Mouse (Mus musculus) CH12.LX (cell line): Measurements from ENCODE around the gene Asphd2. TPM values are rescaled to one million over a fixed set of nuclear protein-coding genes. Genes with fewer than 3 reads are reported as not detected.

Experiments
- DNase-seq: peaks from one replicate; pipeline ENCODE4 v3.0.0-alpha.2; 2013; ENCODE audit errors: extremely low read depth
- H3K27ac ChIP-seq: 2 replicates; pipeline ENCODE4 v1.5.1; 2012; ENCODE audit warnings: low read depth, mild to moderate bottlenecking, control low read depth, moderate library complexity; ENCODE audit not compliant: insufficient read depth
- H3K27me3 ChIP-seq: replicated peaks from 2 replicates; pipeline ENCODE3; 2012; ENCODE audit warnings: inconsistent platforms
- H3K36me3 ChIP-seq, 2 experiments: replicated peaks in 1 of 2; 2 replicates each; pipeline versions ENCODE3 to v1.6.1; 2012; ENCODE audit warnings: inconsistent platforms in 1 of 2, low read length in 1 of 2, mild to moderate bottlenecking in 1 of 2, mixed read lengths in 1 of 2, moderate library complexity in 1 of 2; ENCODE audit not compliant: control insufficient read depth in 1 of 2, insufficient read depth in 1 of 2
- H3K4me1 ChIP-seq, 2 experiments: 2 replicates each; pipeline ENCODE4 v1.6.1; 2012; ENCODE audit warnings: inconsistent platforms in 1 of 2, moderate library complexity in 1 of 2; ENCODE audit not compliant: insufficient read depth in 2 of 2, control insufficient read depth in 1 of 2
- H3K4me2 ChIP-seq: 2 replicates; pipeline ENCODE4 v1.6.1; 2012; ENCODE audit warnings: low read depth, mild to moderate bottlenecking, control low read depth; ENCODE audit not compliant: poor library complexity, insufficient read depth, severe bottlenecking
- H3K4me3 ChIP-seq, 3 experiments: fragments of 150-350 bp in 1 of 3; sonication (generic) in 1 of 3; replicated peaks in 1 of 3; 2 replicates each; pipeline versions ENCODE3 to v1.5.1; 2011 to 2012; ENCODE audit warnings: low read depth in 2 of 3, low read length in 2 of 3, mild to moderate bottlenecking in 2 of 3, moderate library complexity in 2 of 3, control low read depth in 1 of 3, improper control_type of control experiment in 1 of 3, inconsistent platforms in 1 of 3, mixed read lengths in 1 of 3; ENCODE audit not compliant: poor library complexity in 1 of 3
- H3K79me2 ChIP-seq: replicated peaks from 2 replicates; pipeline ENCODE4 v1.6.1; 2012; ENCODE audit warnings: mild to moderate bottlenecking, moderate library complexity; ENCODE audit not compliant: control insufficient read depth, poor library complexity, insufficient read depth, severe bottlenecking; ENCODE audit errors: extremely low read depth
- H3K9ac ChIP-seq: 2 replicates; pipeline ENCODE4 v1.6.1; 2012; ENCODE audit warnings: low read depth, mild to moderate bottlenecking, control low read depth, moderate library complexity; ENCODE audit not compliant: insufficient read depth
- H3K9me3 ChIP-seq: replicated peaks from 2 replicates; pipeline ENCODE3; 2012; ENCODE audit warnings: low read length, inconsistent platforms, mixed read lengths
- CHD2 ChIP-seq: IDR thresholded peaks from 2 replicates; pipeline ENCODE4 v1.6.1; 2011; ENCODE audit warnings: low read length, improper control_type of control experiment
- CTCF ChIP-seq, 2 experiments: IDR thresholded peaks in 1 of 2; conservative IDR thresholded peaks in 1 of 2; 2 replicates each; pipeline ENCODE4 v1.5.1; 2011 to 2012; ENCODE audit warnings: low read depth in 2 of 2, low read length in 2 of 2, improper control_type of control experiment in 1 of 2, inconsistent platforms in 1 of 2, mild to moderate bottlenecking in 1 of 2, moderate library complexity in 1 of 2
- ELF1 ChIP-seq: IDR thresholded peaks from 2 replicates; pipeline ENCODE4 v1.6.1; 2014; ENCODE audit warnings: low read depth, mild to moderate bottlenecking, inconsistent platforms, low read length, improper control_type of control experiment
- ETS1 ChIP-seq: conservative IDR thresholded peaks from 2 replicates; pipeline ENCODE4 v1.6.1; 2012; ENCODE audit warnings: low read depth, mild to moderate bottlenecking, inconsistent platforms, low read length, improper control_type of control experiment, moderate library complexity
- GABPA ChIP-seq: IDR thresholded peaks from 2 replicates; pipeline ENCODE4 v1.6.1; 2012; ENCODE audit warnings: low read depth, low read length, improper control_type of control experiment, inconsistent platforms; ENCODE audit not compliant: insufficient replicate concordance
- HCFC1 ChIP-seq: IDR thresholded peaks from 2 replicates; pipeline ENCODE4 v1.6.1; 2012; ENCODE audit warnings: low read depth, mild to moderate bottlenecking, inconsistent platforms, low read length, improper control_type of control experiment
- IRF4 ChIP-seq: IDR thresholded peaks from 2 replicates; pipeline ENCODE4 v1.6.1; 2014; ENCODE audit warnings: low read depth, mild to moderate bottlenecking, inconsistent platforms, low read length, improper control_type of control experiment
- JUN ChIP-seq: IDR thresholded peaks from 2 replicates; pipeline ENCODE4 v1.6.1; 2011; ENCODE audit warnings: low read depth, mild to moderate bottlenecking, low read length, improper control_type of control experiment, moderate library complexity; ENCODE audit not compliant: insufficient read depth
- JUND ChIP-seq: conservative IDR thresholded peaks from 2 replicates; pipeline ENCODE4 v1.6.1; 2011; ENCODE audit warnings: low read depth, low read length, improper control_type of control experiment
- MAZ ChIP-seq: IDR thresholded peaks from 2 replicates; pipeline ENCODE4 v1.6.1; 2012; ENCODE audit warnings: low read depth, mild to moderate bottlenecking, inconsistent platforms, low read length, improper control_type of control experiment, moderate library complexity
- MEF2A ChIP-seq: IDR thresholded peaks from 2 replicates; pipeline ENCODE4 v1.6.1; 2014; ENCODE audit warnings: low read depth, mild to moderate bottlenecking, inconsistent platforms, low read length, improper control_type of control experiment, borderline replicate concordance
- MXI1 ChIP-seq: IDR thresholded peaks from 2 replicates; pipeline ENCODE4 v1.6.1; 2011; ENCODE audit warnings: mild to moderate bottlenecking, low read depth, low read length, improper control_type of control experiment
- NRF1 ChIP-seq: IDR thresholded peaks from 2 replicates; pipeline ENCODE4 v1.6.1; 2014; ENCODE audit warnings: low read depth, mild to moderate bottlenecking, inconsistent platforms, low read length, improper control_type of control experiment, moderate library complexity
- POLR2A ChIP-seq: IDR thresholded peaks from 2 replicates; pipeline ENCODE4 v1.6.1; 2011; ENCODE audit warnings: low read depth, mild to moderate bottlenecking, improper control_type of control experiment, low read length
- POLR2AphosphoS2 ChIP-seq: IDR thresholded peaks from 2 replicates; pipeline ENCODE4 v1.6.1; 2011; ENCODE audit warnings: low read depth, low read length, improper control_type of control experiment
- SIN3A ChIP-seq: IDR thresholded peaks from 2 replicates; pipeline ENCODE4 v1.6.1; 2012; ENCODE audit warnings: low read length, improper control_type of control experiment, inconsistent platforms
- TCF12 ChIP-seq: IDR thresholded peaks from 2 replicates; pipeline ENCODE4 v1.6.1; 2014; ENCODE audit warnings: low read depth, mild to moderate bottlenecking, inconsistent platforms, low read length, improper control_type of control experiment
- USF1 ChIP-seq: IDR thresholded peaks from 2 replicates; pipeline ENCODE4 v1.6.1; 2014; ENCODE audit warnings: low read depth, mild to moderate bottlenecking, inconsistent platforms, low read length, improper control_type of control experiment
- USF2 ChIP-seq: conservative IDR thresholded peaks from 2 replicates; pipeline ENCODE4 v1.6.1; 2011; ENCODE audit warnings: low read depth, low read length, improper control_type of control experiment
- ZKSCAN1 ChIP-seq: IDR thresholded peaks from 2 replicates; pipeline ENCODE4 v1.6.1; 2012; ENCODE audit warnings: low read depth, inconsistent platforms, low read length, improper control_type of control experiment, borderline replicate concordance
- ZMIZ1 ChIP-seq: IDR thresholded peaks from 2 replicates; pipeline ENCODE4 v1.6.1; 2012; ENCODE audit warnings: low read depth, mild to moderate bottlenecking, inconsistent platforms, low read length, improper control_type of control experiment
- dilution Hi-C: fragments of 300-500 bp; cut with MboI; formaldehyde crosslinking; loops from 2 replicates; pipeline ENCODE4 v1.14.3; 2020; ENCODE audit warnings: low sequenced_read_pairs; ENCODE audit not compliant: extremely low pct_unique_long_range_greater_than_20kb, extremely low pct_ligation_motif_present
- in situ Hi-C: fragments of 300-500 bp; cut with MboI; formaldehyde crosslinking; loops from 3 replicates; pipeline ENCODE4 v1.14.3; 2019; ENCODE audit warnings: low sequenced_read_pairs, low pct_ligation_motif_present, low pct_unique_long_range_greater_than_20kb, mixed read lengths
- polyA plus RNA-seq: library from polyadenylated mRNA; unstranded; fragments of >175 nt; gene quantifications from 2 replicates; pipeline ENCODE4 v1.2.1, GENCODE M21; 2012; ENCODE audit warnings: low read depth; ENCODE audit not compliant: insufficient read length
- total RNA-seq, 2 experiments: library from RNA; depleted of rRNA; stranded (reverse); fragments of 300-350 nt in 1 of 2; fragments of >200 nt in 1 of 2; gene quantifications; 2 replicates each; pipeline ENCODE4 v1.2.3; 2012 to 2014

The Asphd2 gene
- total and polyA plus RNA-seq, 3 experiments, result not detected

GRCm38 (mm10) chr5:112384805-112385472, 9.7 kb downstream of the Asphd2 start:
- Histone ChIP-seq H3K4me1 (no peaks in the 10 kb centered on the region), H3K27me3 (peaks cover 17% of the 10 kb centered on the region), H3K27ac (no peak overlapping the region), H3K4me3 (no peak overlapping the region), H3K9ac (no peak overlapping the region), H3K4me2 (no peak overlapping the region), H3K9me3 (no peaks in the 10 kb centered on the region), H3K36me3 (peaks cover 4 to 19% of the 10 kb centered on the region in 2 experiments)
- no peak for DNase-seq
- in situ Hi-C loops (no loop called here), dilution Hi-C loops (no loop called here)
- no peak for TF ChIP-seq HCFC1
- no peak for TF ChIP-seq MEF2A
- TF ChIP-seq MAZ, result no peak
- TF ChIP-seq IRF4, result no peak
- no peak for TF ChIP-seq CHD2
- no peak for TF ChIP-seq USF1
- no peak for TF ChIP-seq ZMIZ1
- TF ChIP-seq SIN3A, result no peak
- no peak for TF ChIP-seq MXI1
- no peak for TF ChIP-seq ELF1
- no peak for TF ChIP-seq CTCF (conservative IDR thresholded peaks at IDR 0.05 in 1 of 2, IDR thresholded peaks at IDR 0.05 in 1 of 2; ENCODE audit: low read depth in 2 of 2, low read length in 2 of 2)
- no peak for TF ChIP-seq ETS1
- TF ChIP-seq JUND, result no peak
- TF ChIP-seq NRF1, result no peak
- TF ChIP-seq ZKSCAN1, result no peak
- no peak for TF ChIP-seq POLR2A
- TF ChIP-seq, all 38 proteins: peak for 0
- no peaks in the 10 kb centered on the region for H3K79me2 ChIP-seq

DNA sequence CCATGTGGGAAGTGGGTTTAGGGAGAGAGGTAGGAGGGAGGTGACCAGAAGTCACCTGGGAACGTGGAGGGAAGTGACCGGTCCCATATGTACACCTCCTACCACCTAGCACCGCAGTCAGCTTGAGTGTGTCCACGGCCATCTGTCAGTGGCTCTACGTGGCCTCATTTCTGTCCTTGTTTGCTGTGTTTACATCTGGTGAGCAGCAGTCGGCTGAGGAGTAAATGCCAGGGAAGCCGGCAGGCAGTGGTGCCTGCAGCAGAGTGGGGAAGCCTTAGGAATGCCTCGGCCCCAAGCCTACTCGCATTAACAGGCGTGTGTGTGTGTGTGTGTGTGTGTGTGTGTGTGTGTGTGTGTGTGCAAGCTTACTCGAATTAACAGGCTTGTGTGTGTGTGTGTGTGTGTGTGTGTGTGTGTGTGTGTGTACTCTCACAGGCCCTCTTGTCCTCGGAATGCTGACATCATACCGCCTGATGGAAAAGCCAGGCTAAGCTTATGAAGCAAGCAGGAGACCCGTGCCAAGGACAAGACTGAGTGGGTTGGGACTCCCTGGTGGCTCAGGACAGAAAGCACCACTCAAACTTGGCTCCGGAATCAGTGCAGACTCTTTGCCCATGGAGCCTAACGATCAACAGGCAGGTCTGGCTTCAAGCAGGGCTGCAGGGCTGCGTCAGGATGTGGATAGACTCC, 11.9 kb downstream of the Asphd2 start:
- no peak overlapping the region for H3K4me2 ChIP-seq
- in situ Hi-C loops, result no loop called here
- peaks cover 2% of the 10 kb centered on the region for H3K27me3 ChIP-seq
- H3K4me1 ChIP-seq, result no peaks in the 10 kb centered on the region
- TF ChIP-seq POLR2AphosphoS2, result no peak
- TF ChIP-seq USF2, result no peak
- no peak for TF ChIP-seq GABPA
- no peak for TF ChIP-seq TCF12
- no peak for TF ChIP-seq JUN
- TF ChIP-seq CTCF (conservative IDR thresholded peaks at IDR 0.05 in 1 of 2, IDR thresholded peaks at IDR 0.05 in 1 of 2; ENCODE audit: low read depth in 2 of 2, low read length in 2 of 2), result no peak
- TF ChIP-seq NRF1, result no peak
- TF ChIP-seq MAZ, result no peak
- TF ChIP-seq ETS1, result no peak
- no peaks in the 10 kb centered on the region for H3K79me2 ChIP-seq
- dilution Hi-C loops, result no loop called here
- H3K4me3 ChIP-seq, result no peak overlapping the region
- H3K9ac ChIP-seq, result no peak overlapping the region
- H3K36me3 ChIP-seq, result peaks cover 19 to 40% of the 10 kb centered on the region in 2 experiments
- no peak for DNase-seq
- no peak overlapping the region for H3K27ac ChIP-seq
- no peaks in the 10 kb centered on the region for H3K9me3 ChIP-seq
